Mouse (Mus musculus) heart, embryonic 12.5 days (tissue): ENCODE results near the gene 4931414P19Rik. TPM values are rescaled to one million over a fixed set of nuclear protein-coding genes. Genes with fewer than 3 reads are reported as not detected.

Experiments used
- ATAC-seq: fragments of 200-750 bp; cut with Nextera tagmentation; 2 replicates; pipeline ENCODE4 v1.8.0; 2017; ENCODE audit warnings: moderate TSS enrichment, moderate library complexity; ENCODE audit not compliant: insufficient number of reproducible peaks, low FRiP score
- H3K27ac ChIP-seq: fragments of 300-500 bp; sonication (generic); 2 replicates; pipeline ENCODE4 v1.5.1; 2016; ENCODE audit warnings: mild to moderate bottlenecking, moderate library complexity; ENCODE audit not compliant: poor library complexity, severe bottlenecking
- H3K27me3 ChIP-seq: fragments of 300-500 bp; sonication (generic); replicated peaks from 2 replicates; pipeline ENCODE4 v1.6.1; 2016; ENCODE audit warnings: mild to moderate bottlenecking, moderate library complexity
- H3K36me3 ChIP-seq: fragments of 300-500 bp; sonication (generic); 2 replicates; pipeline ENCODE4 v1.6.1; 2016; ENCODE audit warnings: mild to moderate bottlenecking, moderate library complexity
- H3K4me1 ChIP-seq: fragments of 300-500 bp; sonication (generic); replicated peaks from 2 replicates; pipeline ENCODE4 v1.6.1; 2016; ENCODE audit warnings: mild to moderate bottlenecking
- H3K4me2 ChIP-seq: fragments of 300-500 bp; sonication (generic); 2 replicates; pipeline ENCODE4 v1.6.1; 2016; ENCODE audit warnings: mild to moderate bottlenecking, moderate library complexity
- H3K4me3 ChIP-seq: fragments of 300-500 bp; sonication (generic); 2 replicates; pipeline ENCODE4 v1.5.1; 2016; ENCODE audit warnings: mild to moderate bottlenecking
- H3K9ac ChIP-seq: fragments of 300-500 bp; sonication (generic); 2 replicates; pipeline ENCODE4 v1.6.1; 2016; ENCODE audit warnings: mild to moderate bottlenecking, moderate library complexity
- H3K9me3 ChIP-seq: fragments of 300-500 bp; sonication (generic); replicated peaks from 2 replicates; pipeline ENCODE4 v1.6.1; 2016; ENCODE audit warnings: mild to moderate bottlenecking, moderate library complexity
- WGBS: fragments of 180-500 bp; shearing (Covaris S2); methylation state at CpG from one replicate; pipeline ENCODE4 v1.1.7; 2016; 5-methylcytosine and 5-hydroxymethylcytosine counted together
- polyA plus RNA-seq: library from polyadenylated mRNA; unstranded; fragments of >200 nt; fragmentation: Nextera tagmentation; extraction: Ambion mirVana; gene quantifications from 2 replicates; pipeline ENCODE4 v1.2.1, GENCODE M21; 2016

The 4931414P19Rik gene
- polyA plus RNA-seq, 1 experiment from 2014 or later, result 6.4 TPM

DNA sequence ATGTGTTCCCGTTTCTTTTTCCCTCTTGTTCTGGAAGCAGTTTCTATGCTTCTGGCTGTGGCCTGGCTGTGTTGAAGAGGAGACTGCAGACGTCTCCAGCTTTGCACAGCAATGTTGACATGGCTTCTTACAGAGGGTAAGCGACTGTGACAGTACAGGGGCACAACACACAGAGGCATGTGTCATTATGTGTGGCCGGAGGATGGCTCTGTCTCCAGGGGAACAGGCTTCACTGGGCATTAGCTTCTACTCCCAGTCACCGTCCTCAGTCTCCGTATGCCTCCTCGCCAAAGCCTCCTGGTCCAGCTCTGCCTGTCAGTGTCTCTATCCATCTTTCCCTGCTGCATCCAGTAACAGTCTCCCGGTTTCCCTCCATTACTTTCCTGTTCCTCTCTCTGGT is 1.4 kb upstream of the 4931414P19Rik start:
- Histone ChIP-seq H3K27ac (no peak overlapping the region), H3K9me3 (no peaks in the 10 kb centered on the region), H3K4me3 (no peak overlapping the region), H3K36me3 (peaks cover 8% of the 10 kb centered on the region; the same call in 1 of the 2 replicates), H3K9ac (no peak overlapping the region), H3K4me1 (peaks cover 6% of the 10 kb centered on the region), H3K4me2 (no peak overlapping the region), H3K27me3 (no peaks in the 10 kb centered on the region)
- WGBS, result 63% methylated on average over 8 of the region's 8 CpGs
- no peak for ATAC-seq

DNA sequence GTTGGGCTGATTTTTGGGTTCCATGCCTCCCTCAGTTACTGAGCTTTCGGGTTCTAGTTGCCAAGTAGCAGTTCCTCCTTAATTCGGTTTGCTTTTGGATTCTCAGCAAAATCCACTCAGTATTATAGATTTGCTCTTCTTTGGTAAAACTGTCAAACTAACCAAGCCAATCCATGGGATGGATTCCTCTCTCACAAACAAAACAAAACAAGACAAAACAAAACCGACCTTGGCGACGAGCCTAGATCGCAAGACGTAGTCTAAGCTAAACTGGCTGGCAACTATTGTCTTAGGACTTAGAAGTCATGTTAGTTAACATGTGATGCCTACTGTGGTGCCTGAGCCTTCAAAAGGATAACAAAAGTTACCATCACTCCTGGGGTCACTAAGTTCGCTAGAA is 2.1 kb downstream of the 4931414P19Rik start:
- peaks cover 8% of the 10 kb centered on the region for H3K4me1 ChIP-seq
- peak overlapping the region; percentile 58 for H3K4me3 ChIP-seq
- 85% methylated on average over 8 of the region's 8 CpGs for WGBS
- ATAC-seq, result no peak
- H3K27ac ChIP-seq, result peak overlapping the region; percentile 55
- peaks cover 6% of the 10 kb centered on the region; the same call in 1 of the 2 replicates for H3K36me3 ChIP-seq
- H3K4me2 ChIP-seq, result peak overlapping the region; percentile 56
- H3K9ac ChIP-seq, result no peak overlapping the region
- no peaks in the 10 kb centered on the region for H3K9me3 ChIP-seq
- H3K27me3 ChIP-seq, result no peaks in the 10 kb centered on the region

GRCm38 (mm10) chr14:54603038-54603654 is 2.6 kb downstream of the 4931414P19Rik start:
- peak; percentile 99 for ATAC-seq
- Histone ChIP-seq H3K4me3 (peak overlapping the region; percentile 58), H3K9ac (peak overlapping the region; percentile 64), H3K27me3 (no peaks in the 10 kb centered on the region), H3K4me1 (peaks cover 8% of the 10 kb centered on the region), H3K27ac (peak overlapping the region; percentile 85), H3K36me3 (peaks cover 6% of the 10 kb centered on the region; the same call in 1 of the 2 replicates), H3K4me2 (peak overlapping the region; percentile 56), H3K9me3 (no peaks in the 10 kb centered on the region)
- under 1% methylated on average over 46 of the region's 46 CpGs for WGBS

DNA sequence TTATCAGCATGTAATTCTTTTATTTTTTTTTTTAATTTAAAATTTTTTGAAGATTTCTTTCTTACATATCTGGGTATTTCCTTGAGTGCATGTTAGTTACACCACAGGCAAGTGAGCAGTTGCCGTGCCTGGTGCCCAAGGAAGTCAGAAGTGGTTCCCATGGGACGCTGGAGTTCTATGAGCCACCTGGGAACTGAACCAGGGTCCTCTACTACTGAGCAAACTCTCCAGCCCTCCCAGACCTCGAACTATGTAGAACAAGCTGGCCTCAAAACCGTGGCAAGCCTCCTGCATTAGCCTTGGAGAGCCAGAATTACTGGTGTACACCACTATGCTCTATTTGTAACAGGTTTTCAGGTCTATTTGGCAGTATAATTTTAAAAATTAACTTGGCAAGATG is 3.2 kb downstream of the 4931414P19Rik start:
- Histone ChIP-seq H3K27me3 (no peaks in the 10 kb centered on the region), H3K27ac (peak overlapping the region; percentile 85), H3K4me3 (peak overlapping the region; percentile 58), H3K9ac (peak overlapping the region; percentile 64; the same call in 1 of the 2 replicates), H3K4me1 (peaks cover 8% of the 10 kb centered on the region), H3K4me2 (peak overlapping the region; percentile 56), H3K9me3 (no peaks in the 10 kb centered on the region), H3K36me3 (peaks cover 9% of the 10 kb centered on the region)
- no peak for ATAC-seq
- 45% methylated on average over 4 of the region's 4 CpGs for WGBS

- H3K9ac ChIP-seq, result no peak overlapping the region
- H3K4me3 ChIP-seq, result no peak overlapping the region
- H3K36me3 ChIP-seq, result peaks cover 12% of the 10 kb centered on the region
- no peak overlapping the region for H3K27ac ChIP-seq
- no peaks in the 10 kb centered on the region for H3K9me3 ChIP-seq
- H3K4me2 ChIP-seq, result no peak overlapping the region
- H3K4me1 ChIP-seq, result peaks cover 8% of the 10 kb centered on the region
- no peak for ATAC-seq
- 67% methylated on average over 2 of the region's 2 CpGs for WGBS
- no peaks in the 10 kb centered on the region for H3K27me3 ChIP-seq
Observed at GRCm38 (mm10) chr14:54601601-54602000, 4.2 kb downstream of the 4931414P19Rik start.

DNA sequence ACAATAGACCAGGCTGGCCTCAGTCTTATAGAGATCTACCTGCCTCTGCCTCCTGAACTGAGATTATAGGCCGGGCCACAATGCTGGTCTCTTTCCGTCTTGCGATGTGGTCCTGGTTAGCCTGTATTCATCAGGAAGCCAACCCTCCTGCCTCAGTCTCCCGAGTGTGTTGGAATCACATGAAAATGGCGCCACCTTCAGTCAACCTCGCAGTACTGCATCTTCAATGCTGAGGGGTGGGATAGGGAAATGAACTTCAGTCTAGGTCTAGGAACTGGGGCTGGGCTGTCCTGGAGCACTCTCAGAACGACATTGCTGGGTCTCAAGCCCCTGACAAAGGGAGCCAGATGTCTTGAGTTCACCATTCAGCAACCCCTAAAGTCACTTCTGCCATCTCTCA is 8.7 kb downstream of the 4931414P19Rik start:
- 76% methylated on average over 7 of the region's 7 CpGs for WGBS

GRCm38 (mm10) chr14:54594631-54595414 is 11.0 kb downstream of the 4931414P19Rik start:
- no peaks in the 10 kb centered on the region for H3K27me3 ChIP-seq
- H3K4me1 ChIP-seq, result peaks cover 38% of the 10 kb centered on the region
- peak overlapping the region; percentile 32 for H3K9ac ChIP-seq
- 43% methylated on average over 28 of the region's 28 CpGs for WGBS
- peak overlapping the region; percentile 29 for H3K4me3 ChIP-seq
- peaks cover 28% of the 10 kb centered on the region for H3K36me3 ChIP-seq
- H3K9me3 ChIP-seq, result 0 out of 2 replicates have a peak, but pooled peaks cover 3% of the 10 kb centered on the region
- peak; percentile 23; the same call in 1 of the 2 replicates for ATAC-seq
- H3K27ac ChIP-seq, result 0 out of 2 replicates have a peak overlapping the region, but pooled peaks have one; percentile 1
- H3K4me2 ChIP-seq, result peak overlapping the region; percentile 60

More for the DNA sequence above, 8.7 kb downstream of the 4931414P19Rik start:
- ATAC-seq, result no peak
- 0 out of 2 replicates have a peak, but pooled peaks cover 3% of the 10 kb centered on the region for H3K9me3 ChIP-seq
- H3K4me3 ChIP-seq, result no peak overlapping the region
- H3K27ac ChIP-seq, result no peak overlapping the region
- no peak overlapping the region for H3K9ac ChIP-seq
- H3K4me1 ChIP-seq, result peaks cover 37% of the 10 kb centered on the region
- H3K4me2 ChIP-seq, result no peak overlapping the region
- peaks cover 16% of the 10 kb centered on the region for H3K36me3 ChIP-seq
- H3K27me3 ChIP-seq, result no peaks in the 10 kb centered on the region

DNA sequence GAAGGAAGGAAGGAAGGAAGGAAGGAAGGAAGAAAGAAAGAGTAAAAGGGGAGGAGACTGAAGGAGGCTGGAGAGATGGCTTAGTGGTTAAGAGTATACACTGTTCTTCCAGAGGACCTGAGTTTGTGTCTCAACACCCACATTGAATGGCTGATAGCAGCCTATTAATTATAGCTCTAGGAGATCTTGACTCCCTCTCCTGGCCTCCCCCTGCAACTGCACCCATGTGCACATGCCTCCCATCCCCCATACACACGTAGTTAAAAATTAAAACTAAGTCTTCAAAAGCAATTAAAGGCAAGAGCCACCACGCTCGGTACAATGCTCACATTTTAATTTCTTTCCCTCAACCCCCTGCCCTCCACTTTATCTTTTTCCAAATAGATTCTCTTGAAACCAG is 11.7 kb downstream of the 4931414P19Rik start:
- no peak for ATAC-seq
- 92% methylated on average over 3 of the region's 3 CpGs for WGBS
- H3K4me3 ChIP-seq, result no peak overlapping the region
- H3K4me2 ChIP-seq, result no peak overlapping the region; the same call in 1 of the 2 replicates
- H3K9ac ChIP-seq, result no peak overlapping the region
- peaks cover 39% of the 10 kb centered on the region for H3K4me1 ChIP-seq
- H3K9me3 ChIP-seq, result 0 out of 2 replicates have a peak, but pooled peaks cover 3% of the 10 kb centered on the region
- no peak overlapping the region for H3K27ac ChIP-seq
- H3K36me3 ChIP-seq, result peaks cover 24% of the 10 kb centered on the region
- no peaks in the 10 kb centered on the region for H3K27me3 ChIP-seq

- WGBS, result 32% methylated on average over 10 of the region's 10 CpGs
- peak; percentile 77 for ATAC-seq
- Histone ChIP-seq H3K9ac (0 out of 2 replicates have a peak overlapping the region, but pooled peaks have one; percentile 6), H3K9me3 (0 out of 2 replicates have a peak, but pooled peaks cover 3% of the 10 kb centered on the region), H3K27ac (peak overlapping the region; percentile 82), H3K4me2 (peak overlapping the region; percentile 4; the same call in 1 of the 2 replicates), H3K4me3 (no peak overlapping the region), H3K27me3 (no peaks in the 10 kb centered on the region), H3K4me1 (peaks cover 46% of the 10 kb centered on the region), H3K36me3 (peaks cover 19% of the 10 kb centered on the region; the same call in 1 of the 2 replicates)
Observed at GRCm38 (mm10) chr14:54592319-54592934, 13.4 kb downstream of the 4931414P19Rik start.

GRCm38 (mm10) chr14:54591056-54591455 is 14.7 kb downstream of the 4931414P19Rik start:
- no peak overlapping the region for H3K9ac ChIP-seq
- no peak overlapping the region for H3K27ac ChIP-seq
- H3K4me3 ChIP-seq, result no peak overlapping the region
- H3K36me3 ChIP-seq, result peaks cover 23% of the 10 kb centered on the region
- H3K4me2 ChIP-seq, result no peak overlapping the region
- WGBS, result 92% methylated on average over 16 of the region's 16 CpGs
- H3K9me3 ChIP-seq, result 0 out of 2 replicates have a peak, but pooled peaks cover 3% of the 10 kb centered on the region
- H3K27me3 ChIP-seq, result no peaks in the 10 kb centered on the region
- H3K4me1 ChIP-seq, result peaks cover 42% of the 10 kb centered on the region
- ATAC-seq, result no peak
